Comparison of ENCODE assay signal across 9 mouse cellular contexts in the genomic region with DNA sequence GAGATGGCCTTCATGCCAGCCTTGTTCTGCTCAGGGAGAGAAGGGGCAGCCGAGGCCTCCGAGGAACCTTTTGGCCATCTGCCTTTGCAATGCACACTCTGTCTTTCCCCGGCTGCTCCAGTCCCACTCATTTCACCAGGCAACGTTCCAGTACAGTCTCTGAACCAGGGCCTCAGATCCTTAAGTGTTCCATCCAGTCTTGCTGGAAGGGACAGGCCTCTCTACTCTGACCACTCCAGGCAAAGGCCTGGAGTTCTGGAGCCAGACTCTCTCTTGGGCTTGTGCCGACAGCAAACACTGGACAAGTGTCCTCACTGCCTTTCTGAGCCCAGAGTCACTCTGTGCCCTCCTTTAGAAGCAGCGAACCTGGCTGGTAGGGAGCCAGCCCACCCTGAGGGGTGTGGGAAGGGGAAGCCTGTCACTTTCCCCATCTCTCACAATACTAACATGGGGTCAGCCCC. TPM values are rescaled to one million over a fixed set of nuclear protein-coding genes. Genes with fewer than 3 reads are reported as not detected.
A peak's percentile ranks its signal among the peaks of the same experiment; 100 is the strongest.
DNase-seq lines count a peak whose midpoint lies in the region; ATAC-seq and TF ChIP-seq lines count a peak whose summit lies in the region.
"Had no signal": no experiment of that assay in that cellular context is flagged by ENCODE, and none has a peak within 500 bp of the region (broad histone marks: within the 10 kb centered on the region; RNA-seq: fewer than 3 reads in every experiment).

No protein-coding gene starts in this region.

- WGBS in cerebellum, adult 2 months, result 15% methylated on average over 6 of the region's 6 CpGs
- 76% methylated on average over 6 of the region's 6 CpGs for WGBS in limb, embryonic 15.5 days
- 91% methylated on average over 6 of the region's 6 CpGs for WGBS in limb, embryonic 10.5 days
- 55% methylated on average over 6 of the region's 6 CpGs for WGBS in lung, embryonic 15.5 days

- 0 out of 2 replicates have a peak, but pooled peaks cover 3% of the 10 kb centered on the region for H3K9me3 ChIP-seq in limb, embryonic 15.5 days
- H3K9me3 ChIP-seq in limb, embryonic 10.5 days (replicated peaks), result peaks cover 2% of the 10 kb centered on the region; the same call in 1 of the 2 replicates
- no peaks in the 10 kb centered on the region for H3K9me3 ChIP-seq in lung, embryonic 15.5 days

- H3K9ac ChIP-seq in limb, embryonic 15.5 days, result no peak overlapping the region
- H3K9ac ChIP-seq in lung, embryonic 15.5 days, result no peak overlapping the region

- no peak for TF ChIP-seq POLR2A in cerebellum, adult 2 months (IDR thresholded peaks at IDR 0.05; ENCODE audit: borderline replicate concordance, insufficient read depth, low read length)

- no peak overlapping the region for H3K4me2 ChIP-seq in limb, embryonic 15.5 days
- no peak overlapping the region for H3K4me2 ChIP-seq in lung, embryonic 15.5 days

- peaks cover 82% of the 10 kb centered on the region for H3K36me3 ChIP-seq in limb, embryonic 15.5 days
- H3K36me3 ChIP-seq in limb, embryonic 10.5 days, result peaks cover 99% of the 10 kb centered on the region
- peaks cover 79% of the 10 kb centered on the region for H3K36me3 ChIP-seq in lung, embryonic 15.5 days

- peaks cover 35% of the 10 kb centered on the region for H3K4me1 ChIP-seq in cerebellum, adult 2 months (ENCODE audit: control insufficient read depth, insufficient read depth, low read length)
- peaks cover 20% of the 10 kb centered on the region for H3K4me1 ChIP-seq in limb, embryonic 15.5 days
- H3K4me1 ChIP-seq in limb, embryonic 10.5 days, result peaks cover 4% of the 10 kb centered on the region; the same call in 1 of the 2 replicates
- H3K4me1 ChIP-seq in lung, embryonic 15.5 days, result peaks cover 26% of the 10 kb centered on the region

- no peak for TF ChIP-seq CTCF in cerebellum, adult 2 months (IDR thresholded peaks at IDR 0.05; ENCODE audit: borderline replicate concordance, insufficient read depth, low read depth, low read length)

- no peak overlapping the region for H3K27ac ChIP-seq in cerebellum, adult 2 months (ENCODE audit: insufficient read depth, low read length)
- peak overlapping the region; percentile 67 for H3K27ac ChIP-seq in limb, embryonic 15.5 days
- H3K27ac ChIP-seq in limb, embryonic 10.5 days, result no peak overlapping the region
- H3K27ac ChIP-seq in lung, embryonic 15.5 days, result peak overlapping the region; percentile 88

- no peak; the same call in 1 of the 2 replicates for ATAC-seq in limb, embryonic 15.5 days (ENCODE audit: insufficient number of reproducible peaks, low FRiP score, low TSS enrichment, low read depth)
- 0 out of 2 replicates have a peak, but pooled peaks have one; percentile 3 for ATAC-seq in lung, embryonic 15.5 days (ENCODE audit: borderline replicate concordance, extremely low read depth, low FRiP score, low TSS enrichment)

- peak; percentile 39 to 51 for DNase-seq in cerebellum, adult 2 months
- no peak for DNase-seq in cerebellum, adult 11-12 months
- no peak for DNase-seq in limb, embryonic 10.5 days (ENCODE audit: low spot score)
- peak; percentile 29 for DNase-seq in telencephalon, adult 2 months (ENCODE audit: low read depth, low spot score)
- no peak for DNase-seq in spleen, adult 18-20 months
- no peak for DNase-seq in ovary, postnatal 14 days (ENCODE audit: low spot score)

- H3K4me3 ChIP-seq in cerebellum, adult 2 months (replicated peaks; ENCODE audit: insufficient read depth, low read depth, low read length), result no peak overlapping the region
- H3K4me3 ChIP-seq in limb, embryonic 15.5 days, result no peak overlapping the region
- H3K4me3 ChIP-seq in limb, embryonic 10.5 days, result no peak overlapping the region
- no peak overlapping the region for H3K4me3 ChIP-seq in lung, embryonic 15.5 days

- no peaks in the 10 kb centered on the region for H3K27me3 ChIP-seq in cerebellum, adult 2 months (ENCODE audit: control insufficient read depth, insufficient read depth, low read length)
- H3K27me3 ChIP-seq in limb, embryonic 15.5 days, result no peaks in the 10 kb centered on the region
- H3K27me3 ChIP-seq in limb, embryonic 10.5 days (ENCODE audit: low read depth, poor library complexity, severe bottlenecking), result no peaks in the 10 kb centered on the region
- H3K27me3 ChIP-seq in lung, embryonic 15.5 days, result no peaks in the 10 kb centered on the region

RNA-seq across cellular contexts. Expression of a gene that starts 25.0 kb away (rescaled TPM):
- polyA plus RNA-seq in cerebellum, adult 2 months (2012; rRNA removed), result 29.2 and 29.9 TPM in 2 replicates
- 46.9 and 51.9 TPM in 2 replicates for polyA plus RNA-seq in limb, embryonic 15.5 days (2015; fragmentation: Nextera tagmentation; extraction: Ambion mirVana)
- 39.0 and 40.2 TPM in 2 replicates for polyA plus RNA-seq in limb, embryonic 10.5 days (2016; fragmentation: Nextera tagmentation; extraction: Ambion mirVana)
- 43.2 and 48.7 TPM in 2 replicates for polyA plus RNA-seq in lung, embryonic 15.5 days (2015; fragmentation: Nextera tagmentation; extraction: Ambion mirVana)

RNA-seq across cellular contexts. Expression of a gene that starts 26.4 kb away (rescaled TPM):
- 0.21 and 0.48 TPM in 2 replicates for polyA plus RNA-seq in cerebellum, adult 2 months (2012; rRNA removed)
- 0.14 and 0.36 TPM in 2 replicates for polyA plus RNA-seq in limb, embryonic 15.5 days (2015; fragmentation: Nextera tagmentation; extraction: Ambion mirVana)
- 0.18 TPM in 1 of 2 replicates, not detected in the other for polyA plus RNA-seq in limb, embryonic 10.5 days (2016; fragmentation: Nextera tagmentation; extraction: Ambion mirVana)
- polyA plus RNA-seq in lung, embryonic 15.5 days (2015; fragmentation: Nextera tagmentation; extraction: Ambion mirVana), result 0.16 and 0.62 TPM in 2 replicates
- polyA plus RNA-seq: brain, embryonic 14.5 days had no signal

RNA-seq across cellular contexts. Expression of a gene that starts 33.2 kb away (rescaled TPM):
- polyA plus RNA-seq in cerebellum, adult 2 months (2012; rRNA removed), result 21.1 and 21.5 TPM in 2 replicates
- polyA plus RNA-seq in limb, embryonic 15.5 days (2015; fragmentation: Nextera tagmentation; extraction: Ambion mirVana), result 22.5 and 25.4 TPM in 2 replicates
- polyA plus RNA-seq in limb, embryonic 10.5 days (2016; fragmentation: Nextera tagmentation; extraction: Ambion mirVana), result 27.1 and 32.2 TPM in 2 replicates
- 19.1 and 22.5 TPM in 2 replicates for polyA plus RNA-seq in lung, embryonic 15.5 days (2015; fragmentation: Nextera tagmentation; extraction: Ambion mirVana)

RNA-seq across cellular contexts. Expression of a gene that starts 36.4 kb away (rescaled TPM):
- polyA plus RNA-seq in cerebellum, adult 2 months (2012; rRNA removed), result 66.3 and 68.7 TPM in 2 replicates
- 95.8 and 104 TPM in 2 replicates for polyA plus RNA-seq in limb, embryonic 15.5 days (2015; fragmentation: Nextera tagmentation; extraction: Ambion mirVana)
- 67.9 and 82.8 TPM in 2 replicates for polyA plus RNA-seq in limb, embryonic 10.5 days (2016; fragmentation: Nextera tagmentation; extraction: Ambion mirVana)
- polyA plus RNA-seq in lung, embryonic 15.5 days (2015; fragmentation: Nextera tagmentation; extraction: Ambion mirVana), result 102 and 110 TPM in 2 replicates

RNA-seq across cellular contexts. Expression of a gene that starts 54.2 kb away (rescaled TPM):
- 39.4 and 41.3 TPM in 2 replicates for polyA plus RNA-seq in cerebellum, adult 2 months (2012; rRNA removed)
- polyA plus RNA-seq in limb, embryonic 15.5 days (2015; fragmentation: Nextera tagmentation; extraction: Ambion mirVana), result 4.0 and 5.8 TPM in 2 replicates
- polyA plus RNA-seq in limb, embryonic 10.5 days (2016; fragmentation: Nextera tagmentation; extraction: Ambion mirVana), result 10.6 and 11.4 TPM in 2 replicates
- polyA plus RNA-seq in lung, embryonic 15.5 days (2015; fragmentation: Nextera tagmentation; extraction: Ambion mirVana), result 6.7 and 7.6 TPM in 2 replicates

Comparison
In these comparisons a context has a peak if more than half of its experiments do, and no peak if none do; other contexts are left out.
1. DNase-seq: peak in cerebellum, adult 2 months (2 of 2) and telencephalon, adult 2 months (single experiment); none in cerebellum, adult 11-12 months (single experiment), limb, embryonic 10.5 days (single experiment), spleen, adult 18-20 months (0 of 2) and ovary, postnatal 14 days (single experiment).
2. H3K27ac ChIP-seq: peak in limb, embryonic 15.5 days (single experiment) and lung, embryonic 15.5 days (single experiment); none in cerebellum, adult 2 months (single experiment) and limb, embryonic 10.5 days (single experiment).